Mouse (Mus musculus) frontal cortex, postnatal 10 days (tissue): ENCODE results near the gene Arhgap22.

Source experiments
- DNase-seq, 2 experiments: peaks; one replicate each; pipeline ENCODE4 v3.0.0; 2022; ENCODE audit warnings: low spot score in 2 of 2, mixed read lengths in 1 of 2

Gene Arhgap22

GRCm38 (mm10) chr14:33366891-33367777 is 153.3 kb downstream of the Arhgap22 start:
- DNase-seq = no peak

- peak in 1 of 2 experiments; percentile 3 for DNase-seq
These were observed 155.5 kb downstream of the Arhgap22 start for GRCm38 (mm10) chr14:33369375-33369774.

- DNase-seq = peak in 1 of 2 experiments; percentile 13
These were observed 156.2 kb downstream of the Arhgap22 start for GRCm38 (mm10) chr14:33370056-33370455.

GRCm38 (mm10) chr14:33371248-33371647 is 157.4 kb downstream of the Arhgap22 start:
- DNase-seq = peak; percentile 60 to 75

GRCm38 (mm10) chr14:33373271-33373670 is 159.4 kb downstream of the Arhgap22 start:
- peak in 1 of 2 experiments; percentile 5 for DNase-seq

- no peak for DNase-seq
These were observed 160.3 kb downstream of the Arhgap22 start for GRCm38 (mm10) chr14:33374089-33374488.

GRCm38 (mm10) chr14:33377211-33377610 is 163.4 kb downstream of the Arhgap22 start:
- no peak for DNase-seq

GRCm38 (mm10) chr14:33378723-33379122 is 164.9 kb downstream of the Arhgap22 start:
- DNase-seq = no peak

GRCm38 (mm10) chr14:33380830-33381457 is 167.1 kb downstream of the Arhgap22 start:
- DNase-seq = no peak

GRCm38 (mm10) chr14:33398065-33398860 is 184.4 kb downstream of the Arhgap22 start:
- no peak for DNase-seq

- no peak for DNase-seq
These were observed 186.2 kb downstream of the Arhgap22 start for GRCm38 (mm10) chr14:33400019-33400418.

GRCm38 (mm10) chr14:33402331-33402730 is 188.5 kb downstream of the Arhgap22 start:
- no peak for DNase-seq

- DNase-seq = no peak
These were observed 201.9 kb downstream of the Arhgap22 start for GRCm38 (mm10) chr14:33415746-33416145.

GRCm38 (mm10) chr14:33418311-33418909 is 204.6 kb downstream of the Arhgap22 start:
- no peak for DNase-seq
